Mouse (Mus musculus) c-Kit-positive CD71-positive TER-119-positive erythroid progenitor cells, embryonic 14.5 days (primary cell): ENCODE measurements around the gene Iqca.

Experiments
- DNase-seq: peaks from one replicate; pipeline ENCODE4 v3.0.0-alpha.2; 2013; ENCODE audit warnings: low spot score

The Iqca gene

GRCm38 (mm10) chr1:90060054-90060453, 93.1 kb downstream of the Iqca start:
- DNase-seq: no peak

- no peak for DNase-seq
Observed at GRCm38 (mm10) chr1:90054991-90055390, 98.2 kb downstream of the Iqca start.

GRCm38 (mm10) chr1:90051347-90051746, 101.9 kb downstream of the Iqca start:
- DNase-seq: peak; percentile 29

- DNase-seq: no peak
Observed at GRCm38 (mm10) chr1:90050046-90050739, 103.0 kb downstream of the Iqca start.

- no peak for DNase-seq
Observed at GRCm38 (mm10) chr1:90028305-90028704, 124.9 kb downstream of the Iqca start.

GRCm38 (mm10) chr1:90026945-90027344, 126.3 kb downstream of the Iqca start:
- no peak for DNase-seq

GRCm38 (mm10) chr1:90020336-90020735, 132.9 kb downstream of the Iqca start:
- DNase-seq: no peak

GRCm38 (mm10) chr1:90018071-90018470, 135.1 kb downstream of the Iqca start:
- DNase-seq: no peak

GRCm38 (mm10) chr1:90014446-90014845, 138.8 kb downstream of the Iqca start, which contains the start of gene Asb18:
Gene Asb18 (minus strand): TSS chr1:90014666.
- DNase-seq: no peak

- peak; percentile 3 for DNase-seq
Observed at GRCm38 (mm10) chr1:90013273-90013672, 139.9 kb downstream of the Iqca start.

- peak; percentile 16 for DNase-seq
Observed at GRCm38 (mm10) chr1:90012850-90013249, 140.4 kb downstream of the Iqca start.

GRCm38 (mm10) chr1:90012168-90012567, 141.0 kb downstream of the Iqca start:
- no peak for DNase-seq

- no peak for DNase-seq
Observed at GRCm38 (mm10) chr1:90010077-90010476, 143.1 kb downstream of the Iqca start.

- no peak for DNase-seq
Observed at GRCm38 (mm10) chr1:90009188-90009587, 144.0 kb downstream of the Iqca start.

- DNase-seq: no peak
Observed at GRCm38 (mm10) chr1:90006666-90007065, 146.5 kb downstream of the Iqca start.

- DNase-seq: no peak
Observed at GRCm38 (mm10) chr1:90000981-90001380, 152.2 kb downstream of the Iqca start.

GRCm38 (mm10) chr1:89999858-90000257, 153.3 kb downstream of the Iqca start:
- DNase-seq: no peak

- DNase-seq: no peak
Observed at GRCm38 (mm10) chr1:89998696-89999095, 154.5 kb downstream of the Iqca start.

GRCm38 (mm10) chr1:89998076-89998475, 155.1 kb downstream of the Iqca start:
- DNase-seq: no peak

GRCm38 (mm10) chr1:89992256-89992655, 160.9 kb downstream of the Iqca start:
- no peak for DNase-seq
